Mouse (Mus musculus) small intestine, adult 2 months (tissue): ENCODE measurements at regions not wholly inside any gene's neighbourhood (a gene's known extent, or its start where the extent isn't known, plus 50 kb on each side); places are given as distances from the start of the nearest gene placed in this dataset.
A peak's percentile ranks its signal among the peaks of the same experiment; 100 is the strongest.

ENCODE experiments used
- H3K27ac ChIP-seq: fragments of 200-500 bp; 2 replicates; pipeline ENCODE4 v1.5.1; 2012; ENCODE audit warnings: low read depth, low read length, control low read depth, inconsistent platforms; ENCODE audit not compliant: insufficient read depth
- H3K27me3 ChIP-seq: fragments of 200-500 bp; 2 replicates; pipeline ENCODE4 v1.6.1; 2012; ENCODE audit warnings: mild to moderate bottlenecking, moderate library complexity, low read length, inconsistent platforms; ENCODE audit not compliant: control insufficient read depth, insufficient read depth
- H3K36me3 ChIP-seq: fragments of 200-500 bp; 2 replicates; pipeline ENCODE4 v1.6.1; 2012; ENCODE audit warnings: mild to moderate bottlenecking, low read length, control low read depth, inconsistent platforms; ENCODE audit not compliant: control insufficient read depth, insufficient read depth
- H3K4me1 ChIP-seq: fragments of 200-500 bp; 2 replicates; pipeline ENCODE4 v1.6.1; 2012; ENCODE audit warnings: low read length, inconsistent platforms, mixed read lengths; ENCODE audit not compliant: control insufficient read depth, insufficient read depth, insufficient read length
- H3K4me3 ChIP-seq: fragments of 200-500 bp; 2 replicates; pipeline ENCODE4 v1.5.1; 2012; ENCODE audit warnings: low read depth, mild to moderate bottlenecking, control low read depth, inconsistent platforms, low read length, moderate library complexity
- CTCF ChIP-seq: fragments of 200-500 bp; IDR thresholded peaks from 2 replicates; pipeline ENCODE4 v1.5.1; 2012; ENCODE audit warnings: low read depth, mild to moderate bottlenecking, control low read depth, inconsistent platforms, low read length, moderate library complexity, mixed read lengths; ENCODE audit not compliant: insufficient replicate concordance, insufficient read length; ENCODE audit errors: extremely low read depth
- POLR2A ChIP-seq: fragments of 200-500 bp; IDR thresholded peaks from 2 replicates; pipeline ENCODE4 v1.6.1; 2012; ENCODE audit warnings: low read depth, mild to moderate bottlenecking, control low read depth, inconsistent platforms, low read length, moderate library complexity
- WGBS: fragments of 180-500 bp; shearing (Covaris S2); methylation state at CpG from one replicate; pipeline ENCODE4 v1.1.7; 2018; 5-methylcytosine and 5-hydroxymethylcytosine counted together

- H3K27ac ChIP-seq, result no peak overlapping the region
- H3K4me3 ChIP-seq, result no peak overlapping the region
- TF ChIP-seq POLR2A (no peak), CTCF (no peak)
- H3K27me3 ChIP-seq, result no peaks in the 10 kb centered on the region
- no peaks in the 10 kb centered on the region for H3K36me3 ChIP-seq
- WGBS, result 67% methylated on average over 11 of the region's 11 CpGs
- H3K4me1 ChIP-seq, result no peaks in the 10 kb centered on the region
Measured at GRCm38 (mm10) chr5:118967718-118968117, 407.2 kb downstream of the Med13l start.

GRCm38 (mm10) chr5:118975147-118975546 is 414.7 kb downstream of the Med13l start:
- H3K27me3 ChIP-seq, result no peaks in the 10 kb centered on the region
- 78% methylated on average over 10 of the region's 10 CpGs for WGBS
- H3K27ac ChIP-seq, result no peak overlapping the region
- H3K4me1 ChIP-seq, result peaks cover 13% of the 10 kb centered on the region
- no peaks in the 10 kb centered on the region for H3K36me3 ChIP-seq
- H3K4me3 ChIP-seq, result no peak overlapping the region
- TF ChIP-seq CTCF, result no peak
- TF ChIP-seq POLR2A, result no peak

DNA sequence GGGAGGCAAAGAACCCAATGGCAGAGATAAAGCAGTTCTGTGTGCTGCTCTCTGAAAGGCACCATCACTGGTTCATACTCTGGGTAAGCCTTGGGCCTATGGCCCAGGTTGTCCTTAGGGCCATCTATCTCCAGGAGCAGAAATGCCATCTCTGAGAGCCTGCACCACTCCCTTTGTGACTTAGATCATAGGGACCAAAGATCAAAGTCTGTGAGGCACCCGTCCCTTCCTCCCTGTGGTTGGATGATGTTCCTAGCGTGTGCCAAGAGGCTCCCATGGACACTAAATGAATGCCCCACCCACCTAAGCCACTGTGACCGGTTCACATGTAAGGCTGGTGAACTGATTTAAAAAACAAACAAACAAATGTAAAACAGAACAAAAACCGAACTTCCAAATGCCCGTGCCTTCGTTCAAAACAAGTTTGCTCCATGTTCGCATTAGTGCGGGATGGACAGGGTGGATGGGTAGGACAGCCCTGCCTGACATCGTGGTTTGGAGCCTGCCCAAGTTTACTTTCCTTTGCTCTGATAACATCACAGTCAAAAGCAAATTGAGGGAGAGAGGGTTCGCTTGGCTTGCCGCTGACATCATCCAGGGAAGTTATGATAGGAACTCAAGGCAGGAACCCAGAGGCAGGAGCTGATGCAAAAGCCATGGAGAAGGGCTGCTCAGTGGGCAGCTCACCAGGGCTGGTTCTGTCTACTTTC is 418.6 kb downstream of the Med13l start:
- H3K27ac ChIP-seq, result peak overlapping the region; percentile 82
- H3K36me3 ChIP-seq, result no peaks in the 10 kb centered on the region
- H3K4me1 ChIP-seq, result peaks cover 30% of the 10 kb centered on the region
- WGBS, result 18% methylated on average over 11 of the region's 11 CpGs
- TF ChIP-seq CTCF (no peak), POLR2A (no peak)
- peak overlapping the region; percentile 15; the same call in 1 of the 2 replicates for H3K4me3 ChIP-seq
- no peaks in the 10 kb centered on the region for H3K27me3 ChIP-seq

GRCm38 (mm10) chr5:118981046-118981445 is 420.6 kb downstream of the Med13l start:
- H3K27ac ChIP-seq, result no peak overlapping the region
- no peak overlapping the region for H3K4me3 ChIP-seq
- no peaks in the 10 kb centered on the region for H3K36me3 ChIP-seq
- TF ChIP-seq POLR2A, result no peak
- H3K27me3 ChIP-seq, result no peaks in the 10 kb centered on the region
- WGBS, result 62% methylated on average over 16 of the region's 16 CpGs
- H3K4me1 ChIP-seq, result peaks cover 44% of the 10 kb centered on the region

- WGBS, result 62% methylated on average over 3 of the region's 3 CpGs
- Histone ChIP-seq H3K4me1 (peaks cover 38% of the 10 kb centered on the region), H3K4me3 (no peak overlapping the region), H3K27ac (peak overlapping the region; percentile 87), H3K27me3 (no peaks in the 10 kb centered on the region), H3K36me3 (no peaks in the 10 kb centered on the region)
- TF ChIP-seq POLR2A (no peak), CTCF (no peak)
Measured at GRCm38 (mm10) chr5:118984251-118984650, 423.8 kb downstream of the Med13l start.

GRCm38 (mm10) chr5:118984797-118985408 is 424.4 kb downstream of the Med13l start:
- TF ChIP-seq CTCF (no peak), POLR2A (no peak)
- H3K4me3 ChIP-seq, result no peak overlapping the region
- no peaks in the 10 kb centered on the region for H3K27me3 ChIP-seq
- H3K27ac ChIP-seq, result peak overlapping the region; percentile 87
- H3K4me1 ChIP-seq, result peaks cover 32% of the 10 kb centered on the region
- 27% methylated on average over 9 of the region's 9 CpGs for WGBS
- H3K36me3 ChIP-seq, result no peaks in the 10 kb centered on the region

GRCm38 (mm10) chr5:118987376-118988000 is 427.0 kb downstream of the Med13l start:
- Histone ChIP-seq H3K27me3 (no peaks in the 10 kb centered on the region), H3K27ac (no peak overlapping the region), H3K36me3 (no peaks in the 10 kb centered on the region), H3K4me3 (no peak overlapping the region), H3K4me1 (peaks cover 24% of the 10 kb centered on the region)
- 85% methylated on average over 10 of the region's 10 CpGs for whole genome bisulfite sequencing
- TF ChIP-seq CTCF, result no peak
- no peak for TF ChIP-seq POLR2A
